Mouse (Mus musculus): ENCODE measurements around the gene Kif13a. TPM values are rescaled to one million over a fixed set of nuclear protein-coding genes. Genes with fewer than 3 reads are reported as not detected.
A peak's percentile ranks its signal among the peaks of the same experiment; 100 is the strongest.

Gene Kif13a
- polyA plus RNA-seq, 1 experiment from 2014 or later, result 10.1 TPM

DNA sequence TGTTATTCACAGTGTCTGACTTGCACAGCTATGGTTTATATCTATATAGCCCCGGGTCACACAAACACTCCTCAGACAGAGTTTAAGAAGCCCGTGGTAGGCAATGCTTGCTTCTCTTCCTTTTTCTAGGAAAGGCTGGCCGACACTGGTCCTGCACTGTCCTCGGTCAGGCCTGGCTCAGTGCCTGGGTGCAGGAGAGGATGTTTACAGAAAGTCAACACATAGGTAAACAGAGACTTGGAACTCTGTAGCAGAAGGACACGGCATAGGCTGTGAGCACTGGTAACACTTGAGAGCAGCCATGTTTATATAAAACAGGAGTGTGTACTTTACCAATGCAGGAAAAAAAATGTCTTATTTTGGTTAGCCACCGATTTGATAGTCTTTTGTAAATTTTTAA lies 54.3 kb downstream of the Kif13a start:
- H3K27ac ChIP-seq (ENCODE audit: low read length), result no peak overlapping the region
- no peaks in the 10 kb centered on the region for H3K36me3 ChIP-seq (ENCODE audit: insufficient read depth, low read length)
- H3K9ac ChIP-seq (replicated peaks; ENCODE audit: low read length), result no peak overlapping the region
- no peaks in the 10 kb centered on the region for H3K27me3 ChIP-seq (ENCODE audit: insufficient read depth, low read length)
- H3K4me3 ChIP-seq (ENCODE audit: low read length), result no peak overlapping the region
- no peak overlapping the region for H3K4me2 ChIP-seq (replicated peaks; ENCODE audit: low read depth, low read length)
- no peak for ATAC-seq (ENCODE audit: low FRiP score, low TSS enrichment)
- no peaks in the 10 kb centered on the region for H3K9me3 ChIP-seq (ENCODE audit: low read length)
- WGBS, result 66% methylated on average over 6 of the region's 6 CpGs
- peaks cover 5% of the 10 kb centered on the region; the same call in 1 of the 2 replicates for H3K4me1 ChIP-seq (ENCODE audit: insufficient read depth, low read length)

- Histone ChIP-seq H3K9me3 (ENCODE audit: low read length) (no peaks in the 10 kb centered on the region), H3K27ac (ENCODE audit: low read length) (no peak overlapping the region), H3K4me2 (replicated peaks; ENCODE audit: low read depth, low read length) (no peak overlapping the region), H3K4me1 (ENCODE audit: insufficient read depth, low read length) (peaks cover 5% of the 10 kb centered on the region; the same call in 1 of the 2 replicates), H3K36me3 (ENCODE audit: insufficient read depth, low read length) (no peaks in the 10 kb centered on the region), H3K9ac (replicated peaks; ENCODE audit: low read length) (no peak overlapping the region), H3K27me3 (ENCODE audit: insufficient read depth, low read length) (no peaks in the 10 kb centered on the region), H3K4me3 (ENCODE audit: low read length) (no peak overlapping the region)
- ATAC-seq (ENCODE audit: low FRiP score, low TSS enrichment), result no peak
- 78% methylated on average over 11 of the region's 11 CpGs for WGBS
These were observed 56.9 kb downstream of the Kif13a start for GRCm38 (mm10) chr13:46872732-46873131.

- no peak overlapping the region for H3K4me3 ChIP-seq (ENCODE audit: low read length)
- peaks cover 5% of the 10 kb centered on the region; the same call in 1 of the 2 replicates for H3K4me1 ChIP-seq (ENCODE audit: insufficient read depth, low read length)
- no peak overlapping the region for H3K4me2 ChIP-seq (replicated peaks; ENCODE audit: low read depth, low read length)
- H3K27ac ChIP-seq (ENCODE audit: low read length), result no peak overlapping the region
- no peaks in the 10 kb centered on the region for H3K27me3 ChIP-seq (ENCODE audit: insufficient read depth, low read length)
- ATAC-seq (ENCODE audit: low FRiP score, low TSS enrichment), result 0 out of 2 replicates have a peak, but pooled peaks have one; percentile 42
- no peak overlapping the region for H3K9ac ChIP-seq (replicated peaks; ENCODE audit: low read length)
- no peaks in the 10 kb centered on the region for H3K9me3 ChIP-seq (ENCODE audit: low read length)
- H3K36me3 ChIP-seq (ENCODE audit: insufficient read depth, low read length), result no peaks in the 10 kb centered on the region
- WGBS, result 46% methylated on average over 6 of the region's 6 CpGs
These were observed 57.5 kb downstream of the Kif13a start for GRCm38 (mm10) chr13:46872194-46872593.

DNA sequence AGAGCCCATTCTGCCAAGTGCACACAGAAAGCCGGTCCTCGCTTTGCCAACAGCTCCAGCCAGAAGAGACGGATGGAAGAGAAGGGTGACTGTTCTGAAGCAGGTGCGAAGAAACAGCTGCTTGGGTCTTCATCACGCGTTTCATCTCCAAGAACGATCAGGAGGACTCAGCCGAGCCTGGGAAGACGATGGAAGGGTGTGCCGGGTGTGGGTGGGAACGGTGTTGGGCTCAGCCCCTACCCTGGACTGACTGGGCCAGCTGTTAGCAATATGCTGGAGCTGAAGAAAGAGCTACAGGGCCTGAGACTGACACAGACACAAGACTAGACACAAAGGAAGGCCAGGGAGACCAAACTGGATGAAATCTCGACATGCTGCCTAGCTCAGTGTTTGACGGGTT lies 60.2 kb downstream of the Kif13a start:
- ATAC-seq (ENCODE audit: low FRiP score, low TSS enrichment), result no peak
- H3K27me3 ChIP-seq (ENCODE audit: insufficient read depth, low read length), result no peaks in the 10 kb centered on the region
- H3K4me3 ChIP-seq (ENCODE audit: low read length), result no peak overlapping the region
- H3K4me1 ChIP-seq (ENCODE audit: insufficient read depth, low read length), result peaks cover 5% of the 10 kb centered on the region; the same call in 1 of the 2 replicates
- no peaks in the 10 kb centered on the region for H3K9me3 ChIP-seq (ENCODE audit: low read length)
- H3K4me2 ChIP-seq (replicated peaks; ENCODE audit: low read depth, low read length), result no peak overlapping the region
- H3K9ac ChIP-seq (replicated peaks; ENCODE audit: low read length), result no peak overlapping the region
- H3K36me3 ChIP-seq (ENCODE audit: insufficient read depth, low read length), result no peaks in the 10 kb centered on the region
- WGBS, result 92% methylated on average over 13 of the region's 13 CpGs
- no peak overlapping the region for H3K27ac ChIP-seq (ENCODE audit: low read length)

DNA sequence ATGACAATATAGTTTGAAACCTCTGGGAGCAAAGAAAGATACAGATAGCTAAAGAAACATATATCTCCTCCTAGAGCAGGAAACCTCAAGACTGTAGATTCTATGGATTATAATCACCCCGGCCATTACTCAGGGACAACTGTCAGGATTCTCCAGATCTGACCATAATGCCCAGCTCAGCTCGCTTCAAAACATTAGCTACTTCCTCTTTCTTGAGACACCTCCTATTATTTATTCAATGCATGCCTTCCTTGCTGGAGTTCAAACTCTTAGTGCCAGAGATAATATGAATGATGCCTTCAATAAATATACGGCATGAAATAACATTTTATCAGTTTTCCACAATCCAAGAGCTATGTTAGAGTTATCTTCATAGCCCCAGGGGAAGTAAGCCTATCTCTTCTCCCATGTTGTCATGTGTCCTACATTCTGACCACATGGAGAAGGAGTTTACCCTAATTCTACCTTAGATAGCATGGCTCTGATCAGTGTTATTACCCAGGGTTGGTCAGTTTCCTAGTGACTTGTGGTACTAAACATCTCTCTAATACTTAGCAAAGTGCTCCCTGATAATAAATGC lies 66.4 kb downstream of the Kif13a start:
- Histone ChIP-seq H3K4me3 (ENCODE audit: low read length) (no peak overlapping the region), H3K9ac (replicated peaks; ENCODE audit: low read length) (no peak overlapping the region), H3K36me3 (ENCODE audit: insufficient read depth, low read length) (no peaks in the 10 kb centered on the region), H3K27ac (ENCODE audit: low read length) (no peak overlapping the region), H3K9me3 (ENCODE audit: low read length) (no peaks in the 10 kb centered on the region), H3K4me2 (replicated peaks; ENCODE audit: low read depth, low read length) (no peak overlapping the region), H3K27me3 (ENCODE audit: insufficient read depth, low read length) (no peaks in the 10 kb centered on the region), H3K4me1 (ENCODE audit: insufficient read depth, low read length) (no peaks in the 10 kb centered on the region)
- no peak for ATAC-seq (ENCODE audit: low FRiP score, low TSS enrichment)
- 83% methylated on average over 3 of the region's 3 CpGs for WGBS

DNA sequence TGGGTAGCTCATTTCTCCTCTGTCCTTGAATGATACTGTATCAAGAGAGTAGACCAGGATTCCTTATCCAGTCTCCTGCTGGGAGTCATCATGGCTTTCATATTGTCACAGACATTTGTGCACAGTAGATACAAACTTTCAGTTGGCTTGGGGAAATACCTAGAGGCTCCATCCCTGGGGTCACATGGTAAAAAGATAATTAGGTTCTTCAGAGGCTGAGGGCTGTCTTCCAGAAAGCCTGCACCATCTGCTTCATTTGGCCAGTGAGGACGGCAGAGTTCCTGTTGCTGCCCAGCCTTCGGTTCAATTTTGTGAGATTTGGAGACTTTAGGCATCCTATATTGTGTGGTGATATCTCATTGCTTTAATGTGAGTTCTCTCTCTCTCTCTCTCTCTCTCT lies 69.8 kb downstream of the Kif13a start:
- Histone ChIP-seq H3K27ac (ENCODE audit: low read length) (no peak overlapping the region), H3K9me3 (ENCODE audit: low read length) (no peaks in the 10 kb centered on the region), H3K27me3 (ENCODE audit: insufficient read depth, low read length) (no peaks in the 10 kb centered on the region), H3K4me2 (replicated peaks; ENCODE audit: low read depth, low read length) (no peak overlapping the region), H3K4me1 (ENCODE audit: insufficient read depth, low read length) (peaks cover 6% of the 10 kb centered on the region; the same call in 1 of the 2 replicates), H3K4me3 (ENCODE audit: low read length) (no peak overlapping the region), H3K36me3 (ENCODE audit: insufficient read depth, low read length) (no peaks in the 10 kb centered on the region), H3K9ac (replicated peaks; ENCODE audit: low read length) (no peak overlapping the region)
- 98% methylated on average over 2 of the region's 2 CpGs for WGBS
- ATAC-seq (ENCODE audit: low FRiP score, low TSS enrichment), result no peak

DNA sequence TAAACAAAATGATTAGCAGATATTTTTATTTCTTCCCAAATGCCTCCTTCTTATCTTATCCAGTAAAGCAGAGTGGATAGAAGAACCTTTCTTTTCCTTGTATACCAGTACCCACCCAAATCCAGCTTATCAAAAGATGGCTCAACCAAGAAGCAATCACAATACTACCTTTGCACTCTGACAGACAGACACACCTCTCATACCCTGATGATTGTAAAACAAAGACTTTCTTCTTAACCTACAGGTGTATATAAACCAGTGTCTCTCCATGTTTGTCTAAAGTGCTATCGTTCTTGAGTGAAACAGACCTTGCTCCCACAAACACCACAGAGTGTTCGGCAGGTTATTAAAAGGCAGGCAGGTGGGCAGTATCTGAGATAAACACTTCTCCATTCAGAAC lies 70.5 kb downstream of the Kif13a start:
- WGBS, result 97% methylated on average over 2 of the region's 2 CpGs
- H3K36me3 ChIP-seq (ENCODE audit: insufficient read depth, low read length), result no peaks in the 10 kb centered on the region
- H3K4me2 ChIP-seq (replicated peaks; ENCODE audit: low read depth, low read length), result no peak overlapping the region
- no peaks in the 10 kb centered on the region for H3K27me3 ChIP-seq (ENCODE audit: insufficient read depth, low read length)
- no peak overlapping the region for H3K4me3 ChIP-seq (ENCODE audit: low read length)
- no peak overlapping the region for H3K9ac ChIP-seq (replicated peaks; ENCODE audit: low read length)
- no peak for ATAC-seq (ENCODE audit: low FRiP score, low TSS enrichment)
- H3K9me3 ChIP-seq (ENCODE audit: low read length), result no peaks in the 10 kb centered on the region
- H3K4me1 ChIP-seq (ENCODE audit: insufficient read depth, low read length), result peaks cover 6% of the 10 kb centered on the region; the same call in 1 of the 2 replicates
- no peak overlapping the region for H3K27ac ChIP-seq (ENCODE audit: low read length)

DNA sequence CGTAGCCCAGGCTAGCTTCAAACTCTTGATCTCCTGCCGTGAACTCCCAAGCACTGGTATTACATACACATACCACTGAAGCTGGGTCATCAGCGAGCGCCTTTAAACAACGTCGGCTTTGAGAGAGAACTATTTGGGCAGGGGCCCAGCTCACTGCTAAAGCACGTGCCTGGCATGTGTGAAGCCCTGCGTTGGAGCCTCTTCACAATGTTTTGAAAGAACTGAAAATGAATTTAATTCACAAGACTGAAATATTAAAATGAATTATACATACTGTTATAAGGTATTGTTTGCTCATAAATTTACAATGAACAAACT lies 70.9 kb downstream of the Kif13a start:
- Histone ChIP-seq H3K9me3 (ENCODE audit: low read length) (no peaks in the 10 kb centered on the region), H3K9ac (replicated peaks; ENCODE audit: low read length) (no peak overlapping the region), H3K27me3 (ENCODE audit: insufficient read depth, low read length) (no peaks in the 10 kb centered on the region), H3K4me3 (ENCODE audit: low read length) (no peak overlapping the region), H3K27ac (ENCODE audit: low read length) (no peak overlapping the region), H3K36me3 (ENCODE audit: insufficient read depth, low read length) (no peaks in the 10 kb centered on the region), H3K4me2 (replicated peaks; ENCODE audit: low read depth, low read length) (no peak overlapping the region), H3K4me1 (ENCODE audit: insufficient read depth, low read length) (peaks cover 6% of the 10 kb centered on the region; the same call in 1 of the 2 replicates)
- 87% methylated on average over 8 of the region's 8 CpGs for WGBS
- ATAC-seq (ENCODE audit: low FRiP score, low TSS enrichment), result no peak

GRCm38 (mm10) chr13:46858143-46858834 lies 71.4 kb downstream of the Kif13a start:
- no peak for ATAC-seq (ENCODE audit: low FRiP score, low TSS enrichment)
- H3K27ac ChIP-seq (ENCODE audit: low read length), result no peak overlapping the region
- WGBS, result 95% methylated on average over 8 of the region's 8 CpGs
- peaks cover 6% of the 10 kb centered on the region; the same call in 1 of the 2 replicates for H3K4me1 ChIP-seq (ENCODE audit: insufficient read depth, low read length)
- H3K4me2 ChIP-seq (replicated peaks; ENCODE audit: low read depth, low read length), result no peak overlapping the region
- no peak overlapping the region for H3K4me3 ChIP-seq (ENCODE audit: low read length)
- no peaks in the 10 kb centered on the region for H3K27me3 ChIP-seq (ENCODE audit: insufficient read depth, low read length)
- H3K9ac ChIP-seq (replicated peaks; ENCODE audit: low read length), result no peak overlapping the region
- H3K9me3 ChIP-seq (ENCODE audit: low read length), result no peaks in the 10 kb centered on the region
- no peaks in the 10 kb centered on the region for H3K36me3 ChIP-seq (ENCODE audit: insufficient read depth, low read length)

DNA sequence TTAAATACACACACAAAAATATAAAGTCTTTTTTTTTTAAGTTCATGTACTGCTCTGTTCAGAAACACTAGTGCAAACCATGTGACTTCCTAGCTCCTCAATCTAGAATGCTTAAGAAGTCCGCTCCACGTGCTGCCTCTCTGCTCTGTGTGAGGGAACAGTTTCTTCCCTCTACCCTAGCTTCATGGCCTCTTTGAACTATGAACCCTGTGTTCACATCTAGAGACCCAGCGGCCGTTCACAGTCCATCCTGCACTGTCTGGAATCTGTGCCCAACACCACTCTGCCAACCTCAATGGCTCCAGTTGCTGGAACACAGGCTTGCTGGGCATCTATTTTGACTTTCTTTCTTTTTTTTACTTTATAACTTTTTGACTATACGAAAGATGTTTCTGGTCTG lies 75.2 kb downstream of the Kif13a start:
- ATAC-seq (ENCODE audit: low FRiP score, low TSS enrichment), result no peak
- 86% methylated on average over 5 of the region's 5 CpGs for WGBS
- peaks cover 6% of the 10 kb centered on the region; the same call in 1 of the 2 replicates for H3K4me1 ChIP-seq (ENCODE audit: insufficient read depth, low read length)
- H3K36me3 ChIP-seq (ENCODE audit: insufficient read depth, low read length), result no peaks in the 10 kb centered on the region
- no peak overlapping the region for H3K4me2 ChIP-seq (replicated peaks; ENCODE audit: low read depth, low read length)
- no peak overlapping the region for H3K9ac ChIP-seq (replicated peaks; ENCODE audit: low read length)
- no peak overlapping the region for H3K4me3 ChIP-seq (ENCODE audit: low read length)
- no peaks in the 10 kb centered on the region for H3K27me3 ChIP-seq (ENCODE audit: insufficient read depth, low read length)
- no peaks in the 10 kb centered on the region for H3K9me3 ChIP-seq (ENCODE audit: low read length)
- H3K27ac ChIP-seq (ENCODE audit: low read length), result no peak overlapping the region

Data from kidney, embryonic 16.5 days (tissue).